Mouse (Mus musculus): Measurements from ENCODE around the gene Rhobtb1.

The Rhobtb1 gene

GRCm38 (mm10) chr10:69163216-69163615 lies 12.0 kb downstream of the Rhobtb1 start:
- DNase-seq (ENCODE audit: low read depth): no peak

GRCm38 (mm10) chr10:69165125-69165524 lies 13.9 kb downstream of the Rhobtb1 start:
- DNase-seq (ENCODE audit: low read depth): peak; percentile 9

GRCm38 (mm10) chr10:69165847-69166246 lies 14.6 kb downstream of the Rhobtb1 start:
- no peak for DNase-seq (ENCODE audit: low read depth)

- DNase-seq (ENCODE audit: low read depth): no peak
These were observed 15.3 kb downstream of the Rhobtb1 start for GRCm38 (mm10) chr10:69166514-69166913.

GRCm38 (mm10) chr10:69172412-69172811 lies 21.2 kb downstream of the Rhobtb1 start:
- no peak for DNase-seq (ENCODE audit: low read depth)

- no peak for DNase-seq (ENCODE audit: low read depth)
These were observed 24.9 kb downstream of the Rhobtb1 start for GRCm38 (mm10) chr10:69176116-69176515.

GRCm38 (mm10) chr10:69179341-69179740 lies 28.1 kb downstream of the Rhobtb1 start:
- no peak for DNase-seq (ENCODE audit: low read depth)

- peak; percentile 10 for DNase-seq (ENCODE audit: low read depth)
These were observed 29.8 kb downstream of the Rhobtb1 start for GRCm38 (mm10) chr10:69180997-69181396.

GRCm38 (mm10) chr10:69184903-69185302 lies 33.7 kb downstream of the Rhobtb1 start:
- DNase-seq (ENCODE audit: low read depth): no peak

GRCm38 (mm10) chr10:69185431-69185830 lies 34.2 kb downstream of the Rhobtb1 start:
- peak; percentile 46 for DNase-seq (ENCODE audit: low read depth)

GRCm38 (mm10) chr10:69185894-69186893 lies 35.0 kb downstream of the Rhobtb1 start:
- peak; percentile 89 for DNase-seq (ENCODE audit: low read depth)

- no peak for DNase-seq (ENCODE audit: low read depth)
These were observed 36.7 kb downstream of the Rhobtb1 start for GRCm38 (mm10) chr10:69187773-69188443.

- no peak for DNase-seq (ENCODE audit: low read depth)
These were observed 39.4 kb downstream of the Rhobtb1 start for GRCm38 (mm10) chr10:69190434-69191160.

GRCm38 (mm10) chr10:69192266-69192665 lies 41.0 kb downstream of the Rhobtb1 start:
- DNase-seq (ENCODE audit: low read depth): no peak

- no peak for DNase-seq (ENCODE audit: low read depth)
These were observed 42.5 kb downstream of the Rhobtb1 start for GRCm38 (mm10) chr10:69193721-69194120.

- DNase-seq (ENCODE audit: low read depth): no peak
These were observed 53.6 kb downstream of the Rhobtb1 start for GRCm38 (mm10) chr10:69204677-69205400.

- no peak for DNase-seq (ENCODE audit: low read depth)
These were observed 54.8 kb downstream of the Rhobtb1 start for GRCm38 (mm10) chr10:69206081-69206480.

GRCm38 (mm10) chr10:69207481-69207880 lies 56.2 kb downstream of the Rhobtb1 start:
- no peak for DNase-seq (ENCODE audit: low read depth)

GRCm38 (mm10) chr10:69207981-69208630 lies 56.9 kb downstream of the Rhobtb1 start:
- DNase-seq (ENCODE audit: low read depth): no peak

- DNase-seq (ENCODE audit: low read depth): no peak
These were observed 57.5 kb downstream of the Rhobtb1 start for GRCm38 (mm10) chr10:69208705-69209104.

GRCm38 (mm10) chr10:69210006-69210405 lies 58.8 kb downstream of the Rhobtb1 start:
- DNase-seq (ENCODE audit: low read depth): no peak
